ENCODE assay signal across 14 mouse cellular contexts in genomic region chr5:91869791-91870190, GRCm38 (mm10).
"Had no signal": no experiment of that assay in that cellular context is flagged by ENCODE, and none has a peak within 500 bp of the region (broad histone marks: within the 10 kb centered on the region; RNA-seq: fewer than 3 reads in every experiment).

No protein-coding gene starts in this region.

- H3K27ac ChIP-seq: limb, embryonic 13.5 days; liver, embryonic 14.5 days; midbrain, embryonic 12.5 days had no signal

- H3K36me3 ChIP-seq: limb, embryonic 13.5 days; midbrain, embryonic 12.5 days had no signal

- ATAC-seq: midbrain, embryonic 16.5 days had no signal

- H3K4me2 ChIP-seq: limb, embryonic 13.5 days; midbrain, embryonic 12.5 days had no signal

- DNase-seq: kidney, adult 8-10 months; kidney, postnatal 25 days; layer of hippocampus, adult 9-11 months; lung, adult 18-20 months; lung, postnatal 36 days; retina, postnatal 1 day; right cerebral cortex, postnatal 4 days; spleen, adult 18-20 months; thymus, adult 2 months; thymus, postnatal 25 days had no signal

- H3K4me1 ChIP-seq: midbrain, embryonic 12.5 days had no signal

- H3K27me3 ChIP-seq: limb, embryonic 13.5 days; midbrain, embryonic 12.5 days had no signal

- H3K9me3 ChIP-seq: limb, embryonic 13.5 days; midbrain, embryonic 12.5 days had no signal

- H3K9ac ChIP-seq: limb, embryonic 13.5 days; liver, embryonic 14.5 days; midbrain, embryonic 12.5 days had no signal

- H3K4me3 ChIP-seq: limb, embryonic 13.5 days; midbrain, embryonic 12.5 days had no signal
